Mouse (Mus musculus) kidney, adult 9 months (tissue): ENCODE results near the gene Wdr47.

Experiments
- DNase-seq: peaks from one replicate; pipeline ENCODE4 v3.0.0; 2022

Wdr47 gene

GRCm38 (mm10) chr3:108590786-108591529 lies at the start of gene Wdr47:
TSS of gene Wdr47 (plus strand) at chr3:108591279.
- DNase-seq: peak; percentile 97

GRCm38 (mm10) chr3:108542299-108542698 lies 48.8 kb upstream of the Wdr47 start:
- no peak for DNase-seq

GRCm38 (mm10) chr3:108554111-108554561 lies 36.9 kb upstream of the Wdr47 start:
- DNase-seq: no peak

GRCm38 (mm10) chr3:108554587-108555312 lies 36.3 kb upstream of the Wdr47 start:
- peak; percentile 97 for DNase-seq

- no peak for DNase-seq
Measured at GRCm38 (mm10) chr3:108557888-108558287, 33.2 kb upstream of the Wdr47 start.

- DNase-seq: peak; percentile 98
Measured at GRCm38 (mm10) chr3:108562133-108562730, 28.8 kb upstream of the Wdr47 start, which contains the start of gene Tmem167b. TSS of gene Tmem167b (minus strand) at chr3:108562466.

- DNase-seq: peak; percentile 52
Measured at GRCm38 (mm10) chr3:108562777-108563271, 28.3 kb upstream of the Wdr47 start.

- peak; percentile 92 for DNase-seq
Measured at GRCm38 (mm10) chr3:108563309-108563708, 27.8 kb upstream of the Wdr47 start.

GRCm38 (mm10) chr3:108567990-108568877 lies 22.8 kb upstream of the Wdr47 start:
- DNase-seq: no peak

GRCm38 (mm10) chr3:108569636-108570035 lies 21.4 kb upstream of the Wdr47 start:
- DNase-seq: peak; percentile 82

GRCm38 (mm10) chr3:108570813-108571212 lies 20.3 kb upstream of the Wdr47 start:
- no peak for DNase-seq

GRCm38 (mm10) chr3:108571443-108572294 lies 19.4 kb upstream of the Wdr47 start, which contains the start of gene Taf13:
TSS of gene Taf13 (plus strand) at chr3:108571698.
- DNase-seq: peak; percentile 98

- DNase-seq: no peak
Measured at GRCm38 (mm10) chr3:108572309-108573010, 18.6 kb upstream of the Wdr47 start.

- DNase-seq: no peak
Measured at GRCm38 (mm10) chr3:108574018-108574417, 17.1 kb upstream of the Wdr47 start.

GRCm38 (mm10) chr3:108584580-108584979 lies 6.5 kb upstream of the Wdr47 start:
- DNase-seq: no peak

GRCm38 (mm10) chr3:108588446-108588845 lies 2.6 kb upstream of the Wdr47 start:
- DNase-seq: no peak

- DNase-seq: no peak
Measured at GRCm38 (mm10) chr3:108591530-108592522, 747 bp downstream of the Wdr47 start.

GRCm38 (mm10) chr3:108608906-108609305 lies 17.8 kb downstream of the Wdr47 start:
- DNase-seq: no peak

GRCm38 (mm10) chr3:108634761-108635160 lies 43.7 kb downstream of the Wdr47 start:
- no peak for DNase-seq
